Mouse (Mus musculus) retina, adult 2 months (tissue): ENCODE data around the gene Il12b.

Experiments used
- DNase-seq: peaks from one replicate; pipeline ENCODE4 v3.0.0-alpha.2; 2012; ENCODE audit warnings: low read depth, low spot score

The Il12b gene

DNA sequence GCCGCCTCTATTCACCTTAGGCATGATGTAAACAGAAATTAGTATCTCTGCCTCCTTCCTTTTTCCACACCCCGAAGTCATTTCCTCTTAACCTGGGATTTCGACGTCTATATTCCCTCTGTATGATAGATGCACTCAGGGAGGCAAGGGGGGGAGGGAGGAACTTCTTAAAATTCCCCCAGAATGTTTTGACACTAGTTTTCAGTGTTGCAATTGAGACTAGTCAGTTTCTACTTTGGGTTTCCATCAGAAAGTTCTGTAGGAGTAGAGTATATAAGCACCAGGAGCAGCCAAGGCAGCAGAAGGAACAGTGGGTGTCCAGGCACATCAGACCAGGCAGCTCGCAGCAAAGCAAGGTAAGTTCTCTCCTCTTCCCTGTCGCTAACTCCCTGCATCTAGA, at the start of gene Il12b:
Gene Il12b, plus strand, starts transcription at position 301 of the 400 bp plus-strand sequence.
- no peak for DNase-seq

GRCm38 (mm10) chr11:44354860-44355470, 44.9 kb upstream of the Il12b start:
- DNase-seq, result no peak

DNA sequence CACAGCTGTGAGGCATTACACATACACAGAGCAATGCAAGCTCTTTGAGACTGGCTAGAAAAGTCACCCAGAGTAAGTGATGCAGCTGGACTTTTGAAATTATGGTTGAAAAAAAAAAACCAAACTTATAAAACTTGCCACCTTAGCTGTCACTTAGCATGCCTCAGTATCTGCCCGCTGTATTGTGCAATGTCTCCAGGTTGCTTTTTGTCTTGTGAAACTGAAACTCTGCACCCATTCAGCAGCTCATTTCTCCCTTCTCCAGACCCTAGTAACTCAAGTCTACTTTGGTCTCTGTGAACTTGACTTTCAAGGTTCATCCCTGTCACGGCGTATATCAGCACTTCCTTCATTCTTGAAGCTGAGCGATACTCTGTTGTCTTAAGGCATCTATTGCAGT, 43.7 kb upstream of the Il12b start:
- no peak for DNase-seq

DNA sequence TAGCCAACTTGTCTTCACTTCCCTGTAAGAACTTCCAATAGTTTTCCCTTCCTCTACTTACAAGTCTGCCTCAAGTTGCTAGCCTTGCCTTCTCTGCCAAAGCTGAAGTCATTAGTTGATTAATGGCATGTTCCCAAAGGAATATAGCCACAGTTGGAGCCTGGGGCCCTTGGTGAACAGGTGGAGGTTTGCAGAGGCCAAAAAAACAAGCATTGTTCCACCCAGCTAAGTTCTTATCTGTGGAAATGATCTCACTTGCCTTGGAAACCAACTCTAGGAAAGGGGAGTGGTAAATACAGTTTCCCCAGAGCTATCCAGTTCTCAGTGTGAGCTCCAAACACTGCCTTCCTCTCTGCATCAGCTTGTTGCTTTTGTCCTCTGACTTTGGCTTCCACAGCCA, 35.3 kb upstream of the Il12b start:
- DNase-seq, result no peak

GRCm38 (mm10) chr11:44367711-44368110, 32.2 kb upstream of the Il12b start:
- DNase-seq, result no peak

DNA sequence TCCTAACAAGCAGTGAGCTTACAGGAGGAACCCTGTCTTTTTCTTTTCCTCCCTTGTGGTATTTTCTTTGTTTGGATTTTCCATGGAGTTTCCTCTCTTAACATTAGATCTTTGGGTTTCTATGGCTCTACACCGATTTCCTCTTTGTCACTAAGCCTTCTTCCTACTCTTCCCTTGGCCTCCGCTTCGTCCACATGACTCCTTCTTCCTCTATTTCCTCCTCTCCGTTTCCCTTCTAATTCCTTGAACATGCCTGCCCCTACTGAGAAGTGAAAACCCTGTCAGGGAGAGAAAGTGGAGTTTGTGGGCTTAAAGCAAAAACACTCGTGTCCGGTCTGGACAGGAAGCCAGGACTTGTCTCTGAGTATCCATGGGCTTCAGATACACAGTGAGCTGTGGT, 27.0 kb upstream of the Il12b start:
- no peak for DNase-seq

GRCm38 (mm10) chr11:44377879-44378278, 22.0 kb upstream of the Il12b start:
- no peak for DNase-seq

DNA sequence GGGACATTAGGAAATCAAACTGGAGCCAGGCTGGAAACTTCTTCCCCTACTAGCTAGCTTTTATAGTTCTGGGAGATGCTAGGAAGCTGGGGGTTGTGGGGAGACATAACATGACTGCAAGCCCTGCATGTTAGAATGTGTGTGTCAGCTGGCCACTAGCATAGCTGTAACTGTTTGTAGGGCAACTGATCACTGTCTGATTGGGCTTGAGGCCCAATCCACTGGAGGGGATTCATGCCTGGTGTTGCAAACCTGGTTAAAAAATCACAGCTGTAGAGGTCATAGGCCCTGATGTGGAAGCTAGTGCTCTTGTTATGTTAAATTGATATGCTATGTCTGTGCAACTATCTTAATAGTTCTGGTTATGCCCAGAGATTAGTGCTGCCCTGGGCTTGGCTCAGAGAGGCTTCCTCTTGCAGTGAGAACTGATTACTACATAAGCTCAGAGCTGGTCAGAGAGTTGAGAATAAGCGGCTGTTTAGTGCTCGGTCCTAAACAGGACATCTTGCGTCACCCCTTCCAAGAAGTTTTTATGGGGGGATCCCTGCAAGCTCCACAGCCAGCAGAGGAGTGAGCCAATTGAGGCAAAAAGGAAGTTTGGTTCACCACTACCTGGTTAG, 19.3 kb upstream of the Il12b start:
- DNase-seq, result no peak

DNA sequence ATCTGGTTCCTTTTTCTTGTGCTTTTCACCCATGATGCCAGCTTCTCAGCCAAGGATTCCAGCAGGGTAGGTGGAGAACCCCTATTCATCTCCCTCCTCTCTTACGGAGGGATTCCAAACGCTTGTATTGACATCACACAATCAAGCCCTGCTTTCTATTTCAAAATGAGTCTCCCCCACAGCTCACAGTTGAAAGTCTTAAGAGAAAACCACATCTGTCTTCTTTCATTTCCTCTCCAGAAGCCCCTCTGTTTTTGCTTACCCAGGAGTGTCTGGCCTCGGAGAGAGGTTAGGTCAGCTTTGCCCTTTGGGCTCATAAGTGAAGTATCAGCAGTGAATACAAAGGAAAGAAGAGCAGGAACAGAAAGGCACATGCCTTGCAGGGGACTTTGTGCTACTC, 17.7 kb upstream of the Il12b start:
- no peak for DNase-seq

GRCm38 (mm10) chr11:44387031-44387430, 12.8 kb upstream of the Il12b start:
- DNase-seq, result no peak

GRCm38 (mm10) chr11:44389993-44390701, 9.7 kb upstream of the Il12b start:
- no peak for DNase-seq

DNA sequence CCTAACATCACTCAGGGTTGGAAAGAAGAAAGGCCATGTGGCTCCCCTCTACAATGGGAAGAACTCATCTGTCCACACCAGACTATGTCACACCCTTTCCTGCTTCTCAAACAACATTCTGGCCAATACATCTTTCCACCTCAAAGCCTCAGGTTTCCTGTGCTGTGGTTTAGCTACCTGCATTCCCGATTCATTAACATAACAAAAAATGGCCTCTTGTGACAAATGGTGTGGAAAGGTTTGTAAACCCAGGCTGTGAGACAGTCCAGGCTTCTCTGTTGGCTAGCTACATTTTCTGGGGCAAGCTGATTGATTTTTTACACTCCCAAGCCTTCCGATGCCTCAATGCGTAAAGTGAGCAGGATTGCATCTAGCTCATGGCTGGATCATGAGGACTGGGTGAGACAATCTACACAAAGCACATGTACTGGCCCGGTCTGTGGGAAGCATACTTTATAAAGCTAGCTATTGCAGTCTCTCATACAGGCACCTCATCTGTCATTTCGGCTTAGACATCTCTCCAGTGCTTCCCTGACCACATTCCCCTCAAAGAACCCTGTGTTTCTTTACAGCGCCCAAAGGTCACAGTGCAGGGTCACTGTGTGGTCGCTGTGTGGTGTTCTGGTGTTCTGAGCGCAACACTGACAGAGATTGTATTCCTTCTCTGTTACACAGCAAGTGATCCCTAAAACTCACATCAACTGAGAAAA, 6.6 kb upstream of the Il12b start:
- no peak for DNase-seq

GRCm38 (mm10) chr11:44395401-44395800, 4.5 kb upstream of the Il12b start:
- DNase-seq, result no peak

DNA sequence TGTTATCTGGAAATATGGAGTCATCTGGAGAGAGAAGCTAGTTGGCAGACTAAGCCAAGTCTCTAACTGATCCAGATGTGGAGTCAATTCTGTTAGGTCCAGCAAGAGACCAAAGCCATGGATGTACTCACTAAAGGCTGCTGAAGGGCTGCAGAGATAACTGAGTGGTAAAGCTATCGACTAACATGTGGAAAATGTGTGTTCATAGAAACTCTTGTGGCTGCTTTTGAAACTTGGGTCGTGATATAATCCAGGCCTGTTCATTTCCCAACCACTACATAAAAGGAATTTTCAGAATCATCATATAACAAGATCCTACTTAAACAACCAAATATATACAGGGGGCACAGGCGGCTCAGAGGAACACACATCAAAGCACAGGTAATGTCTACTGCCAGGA, 2.3 kb upstream of the Il12b start:
- DNase-seq, result no peak

GRCm38 (mm10) chr11:44398356-44398755, 1.5 kb upstream of the Il12b start:
- no peak for DNase-seq

DNA sequence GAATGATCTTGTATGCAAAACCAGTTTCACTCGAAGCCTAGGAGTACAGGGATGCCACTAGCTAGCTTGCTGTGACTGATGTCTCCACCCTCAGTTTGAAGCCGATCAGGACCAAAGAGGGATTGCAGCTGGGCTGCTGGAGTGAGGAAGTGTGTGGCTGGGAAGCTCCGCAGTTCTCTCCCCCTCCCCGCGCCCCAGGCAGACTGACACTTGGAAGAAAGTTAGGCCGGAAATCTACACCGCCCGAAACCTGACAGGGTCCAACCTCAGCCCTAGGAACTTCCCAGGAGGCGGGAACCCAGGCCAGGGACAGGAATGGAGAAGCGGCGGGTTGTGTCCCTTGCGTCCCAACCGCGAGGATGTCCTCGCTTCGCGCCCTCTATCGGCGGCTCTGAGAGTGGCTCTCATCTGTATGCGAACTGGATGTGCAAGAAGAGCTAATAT, 1.1 kb upstream of the Il12b start:
- peak; percentile 15 for DNase-seq

DNA sequence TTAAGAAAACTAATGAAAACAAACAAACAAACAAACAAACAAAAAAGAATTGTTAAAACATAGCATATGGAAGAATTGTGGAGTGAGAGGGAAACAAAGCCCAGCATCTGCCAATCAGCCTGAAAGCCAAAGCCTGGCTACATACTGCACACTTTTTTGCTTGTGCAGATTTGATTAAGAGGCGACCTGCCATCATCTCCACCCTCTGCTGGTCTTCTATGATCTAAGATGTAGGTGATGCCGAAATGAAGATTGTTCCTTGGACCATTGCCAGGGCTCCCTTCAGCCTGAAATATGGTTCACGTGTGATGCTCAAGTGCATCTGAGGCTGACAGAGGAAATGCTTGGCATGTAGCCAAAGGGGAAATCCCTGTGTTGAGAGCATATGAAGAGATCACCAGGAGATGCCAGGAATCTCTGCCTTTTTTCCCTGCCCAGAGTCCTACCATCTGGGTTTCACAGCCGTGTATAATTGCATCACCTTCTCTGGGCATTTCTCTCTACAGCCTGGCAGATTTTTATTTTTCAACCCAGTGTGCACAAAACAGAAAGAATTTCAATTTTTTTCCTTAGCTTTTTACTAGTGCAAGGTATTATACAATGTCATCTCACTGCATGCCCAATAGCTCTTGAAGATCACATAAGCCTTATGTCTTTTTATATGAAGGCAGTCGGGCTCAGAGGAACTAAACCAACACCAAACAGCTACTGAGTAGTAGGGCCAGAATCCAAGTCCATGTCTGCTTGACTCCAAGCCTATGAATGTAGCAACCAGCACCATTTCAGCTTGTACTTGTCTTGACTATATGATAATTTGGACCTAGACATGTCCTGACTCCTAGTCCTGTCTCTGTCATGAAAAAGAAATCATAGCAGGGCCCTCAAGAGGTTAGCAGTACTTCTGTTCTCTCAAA, 2.0 kb downstream of the Il12b start:
- peak; percentile 9 for DNase-seq

DNA sequence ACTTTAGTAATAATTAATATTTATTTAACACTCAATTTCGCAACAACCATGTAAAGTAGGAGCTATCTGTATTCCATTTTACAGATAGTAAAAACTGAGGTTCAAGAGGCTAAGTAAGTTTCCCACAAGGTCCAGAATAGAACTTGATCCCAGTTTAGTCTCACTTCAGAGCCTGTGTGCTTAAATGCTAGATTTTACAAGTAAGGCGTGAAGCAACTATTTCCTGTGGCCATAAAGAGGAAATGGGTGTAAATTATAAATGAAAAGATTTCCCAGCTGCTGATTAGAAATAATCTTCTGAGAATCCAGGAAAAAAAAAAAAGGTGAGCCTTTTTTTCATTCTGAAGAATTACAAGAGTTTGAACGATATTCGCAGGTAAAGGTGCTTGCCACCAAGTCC, 5.2 kb downstream of the Il12b start:
- no peak for DNase-seq

DNA sequence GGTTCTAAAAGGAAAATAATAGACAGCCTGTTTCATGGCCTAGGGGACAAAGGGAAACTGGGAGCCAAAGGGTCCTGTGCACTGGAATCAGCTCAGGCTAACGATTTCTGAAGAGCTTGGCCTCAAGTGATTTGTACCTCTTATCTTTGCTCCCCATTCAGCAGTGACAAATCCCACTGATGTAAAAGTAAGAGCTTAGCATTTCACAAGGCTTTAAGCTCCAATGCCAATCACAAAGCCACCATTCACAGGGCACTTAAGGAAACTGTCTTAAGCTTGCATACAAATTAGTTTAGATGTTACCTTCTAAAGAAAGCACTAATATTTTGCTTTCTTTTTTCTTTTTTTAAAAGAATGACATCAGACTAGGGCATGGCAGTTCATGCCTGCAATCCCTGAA, 6.1 kb downstream of the Il12b start:
- DNase-seq, result no peak

GRCm38 (mm10) chr11:44406457-44406856, 6.6 kb downstream of the Il12b start:
- no peak for DNase-seq

- no peak for DNase-seq
These were observed 8.8 kb downstream of the Il12b start for GRCm38 (mm10) chr11:44408626-44409025.
